Mouse (Mus musculus) layer of hippocampus, adult 18-20 months (tissue): Measurements from ENCODE around the gene Btn2a2. TPM values are rescaled to one million over a fixed set of nuclear protein-coding genes. Genes with fewer than 3 reads are reported as not detected.

Experiments used
- DNase-seq, 2 experiments: peaks; one replicate each; pipeline ENCODE4 v3.0.0; 2022; ENCODE audit warnings: low spot score in 2 of 2
- long read RNA-seq: library from polyadenylated mRNA; stranded (forward); transcript quantifications from one replicate; pipeline ENCODE4 v2.0.0, GENCODE M21; 2021
- total RNA-seq, 2 experiments: library from RNA; stranded (reverse); gene quantifications; 2 replicates each; pipeline ENCODE4 v1.2.3; 2021

Gene Btn2a2
- 1 to 10 TPM in 1 of 2 experiments, under 1 TPM in 1; 0.91 to 1.4 TPM for total RNA-seq
- long read RNA-seq: 0 reads

DNA sequence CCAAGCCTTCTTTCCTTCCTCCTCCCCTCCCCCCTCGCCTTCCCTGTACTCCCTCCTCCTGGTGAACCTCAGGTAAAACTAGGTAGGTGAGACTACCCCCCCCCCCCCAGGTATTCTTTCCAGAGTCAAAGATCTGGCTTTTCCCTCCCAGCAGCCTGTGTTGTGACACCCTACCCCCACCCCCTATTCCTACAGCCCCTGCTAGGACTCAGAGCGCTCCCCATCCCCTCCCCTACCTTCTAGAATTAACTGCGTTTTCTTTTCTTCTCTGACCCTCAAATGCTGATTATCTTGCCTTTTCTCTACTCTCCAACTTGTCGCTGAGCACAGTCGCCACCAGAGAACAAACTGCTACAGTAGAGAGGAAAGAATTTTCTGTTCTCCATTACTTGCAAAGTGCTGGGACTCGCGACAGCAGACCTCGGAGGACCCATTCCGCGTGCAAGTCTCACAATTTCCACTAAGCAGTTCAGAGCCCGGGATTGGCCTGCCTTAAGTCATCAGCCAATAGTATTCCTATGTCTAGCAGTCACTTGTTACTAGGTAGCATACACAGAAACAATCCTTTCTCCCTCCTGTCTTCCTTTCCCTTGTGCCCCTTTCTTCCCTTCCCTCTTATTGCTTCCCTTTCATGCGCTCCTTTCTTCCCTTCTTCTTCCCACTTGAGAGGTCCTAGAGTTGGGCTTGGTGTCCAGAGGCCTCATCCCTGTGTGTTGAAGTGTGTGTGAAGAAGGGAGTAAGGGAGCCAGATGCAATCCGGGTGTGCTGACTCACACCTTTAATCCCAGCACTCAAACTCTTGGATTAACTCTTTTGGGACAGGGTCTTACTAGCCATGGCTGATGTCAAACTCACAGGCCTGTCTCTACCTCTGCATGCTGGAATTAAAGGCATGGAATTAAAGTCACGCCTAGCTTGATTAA, at the start of gene Btn2a2:
Gene Btn2a2, minus strand, starts transcription at position 458 of the 923 bp plus-strand sequence.
- peak; percentile 60 to 88 for DNase-seq

GRCm38 (mm10) chr13:23538249-23538648, 49.6 kb upstream of the Btn2a2 start:
- no peak for DNase-seq

DNA sequence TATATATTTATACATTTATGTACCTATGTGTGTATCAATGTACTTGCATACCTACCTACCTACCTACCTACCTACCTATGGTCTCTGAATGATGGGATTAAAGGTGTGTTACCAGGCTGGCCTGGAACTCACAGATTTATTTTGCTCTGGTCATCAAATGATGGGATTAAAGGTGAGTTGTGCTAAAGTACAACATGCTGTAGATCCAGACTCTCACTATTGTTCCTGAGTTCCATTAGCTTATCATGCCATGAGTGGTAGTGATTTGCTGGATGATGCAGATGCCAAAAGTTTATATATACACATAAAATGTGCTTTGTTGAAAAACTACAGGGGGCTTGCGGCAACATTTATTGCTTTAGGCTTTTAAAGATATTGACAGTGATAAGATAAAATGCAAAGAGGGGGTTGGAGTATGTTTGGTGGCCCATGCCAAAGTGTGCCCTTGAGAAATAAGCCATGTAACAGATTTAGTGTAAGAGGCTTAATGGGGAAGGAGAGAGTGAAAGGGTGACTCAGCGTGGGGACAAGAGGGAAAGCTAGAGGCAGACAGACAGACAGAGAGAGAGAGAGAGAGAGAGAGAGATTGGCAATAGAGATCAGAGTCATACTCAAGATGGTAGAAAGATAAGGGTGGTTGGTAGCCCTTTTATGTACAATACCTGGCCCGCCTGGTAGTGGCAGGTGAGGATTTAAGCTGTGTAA, 48.5 kb upstream of the Btn2a2 start:
- no peak for DNase-seq

- DNase-seq: no peak
These were observed 47.6 kb upstream of the Btn2a2 start for GRCm38 (mm10) chr13:23536076-23536822.

DNA sequence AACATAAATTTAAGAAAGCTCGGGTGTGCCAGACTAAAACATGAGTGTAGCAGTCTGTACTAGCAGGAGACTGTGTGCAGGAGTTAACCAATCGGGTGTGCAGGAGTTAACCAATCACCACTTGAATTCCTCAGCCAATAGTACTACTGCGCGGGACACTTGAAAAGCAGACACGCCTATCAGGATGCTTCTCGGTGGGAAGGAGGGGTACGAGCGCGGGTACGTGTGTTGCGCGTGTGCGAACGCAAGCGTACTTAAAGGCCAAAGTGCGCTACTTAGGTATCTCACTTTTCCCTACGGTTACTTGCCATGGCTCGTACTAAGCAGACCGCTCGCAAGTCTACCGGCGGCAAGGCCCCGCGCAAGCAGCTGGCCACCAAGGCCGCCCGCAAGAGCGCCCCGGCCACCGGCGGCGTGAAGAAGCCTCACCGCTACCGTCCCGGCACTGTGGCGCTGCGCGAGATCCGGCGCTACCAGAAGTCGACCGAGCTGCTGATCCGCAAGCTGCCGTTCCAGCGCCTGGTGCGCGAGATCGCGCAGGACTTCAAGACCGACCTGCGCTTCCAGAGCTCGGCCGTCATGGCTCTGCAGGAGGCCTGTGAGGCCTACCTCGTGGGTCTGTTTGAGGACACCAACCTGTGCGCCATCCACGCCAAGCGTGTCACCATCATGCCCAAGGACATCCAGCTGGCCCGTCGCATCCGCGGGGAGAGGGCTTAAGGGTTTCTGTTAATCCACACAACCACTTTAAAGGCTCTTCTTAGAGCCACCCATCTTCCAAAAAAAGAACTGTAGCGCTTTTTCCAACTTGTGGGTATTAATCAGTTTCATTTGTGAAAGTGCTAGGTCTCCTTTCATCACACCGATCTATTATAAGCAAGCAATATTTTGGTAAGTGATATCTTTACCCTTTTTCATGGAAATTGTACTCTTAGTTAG, 46.7 kb upstream of the Btn2a2 start, which contains the start of gene Hist1h3g:
Gene Hist1h3g, plus strand, starts transcription at position 286 of the 939 bp plus-strand sequence.
- peak; percentile 89 to 96 for DNase-seq

DNA sequence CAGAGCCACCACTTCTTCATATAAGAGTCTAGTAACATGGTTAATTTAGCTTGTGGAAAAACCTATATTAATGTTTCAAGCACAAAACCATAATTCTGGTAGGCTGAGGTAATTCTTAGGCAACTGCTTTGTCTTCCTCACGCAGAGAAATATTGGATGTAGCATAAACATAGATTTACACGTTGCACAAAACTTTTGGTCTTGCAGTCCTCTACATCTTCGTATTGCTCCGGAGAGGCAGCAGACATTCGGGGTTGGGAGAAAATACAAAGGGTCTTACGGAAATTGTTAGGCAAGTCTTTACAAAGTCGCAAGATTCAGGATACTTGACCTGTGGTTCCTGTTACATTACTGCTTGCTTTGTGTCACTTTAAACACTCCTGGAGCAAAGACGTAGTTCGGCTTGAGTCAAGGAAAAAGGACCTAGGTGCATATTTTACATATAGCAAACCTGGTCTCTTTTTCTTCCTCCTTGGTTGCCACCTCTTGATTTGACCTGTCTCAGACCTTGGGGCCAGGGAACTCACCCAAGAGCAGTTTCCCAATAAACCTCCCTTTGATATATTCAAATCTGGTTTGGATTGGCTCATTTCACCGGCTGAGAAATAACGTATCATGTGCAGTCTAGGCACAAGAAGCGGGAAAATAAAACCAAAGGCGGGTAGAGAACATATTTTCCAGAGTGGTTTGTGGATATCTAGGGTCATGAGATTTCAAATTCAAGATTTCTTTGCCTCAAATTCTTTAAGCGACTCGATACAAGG, 45.9 kb upstream of the Btn2a2 start:
- no peak for DNase-seq

GRCm38 (mm10) chr13:23533560-23534367, 45.1 kb upstream of the Btn2a2 start, which contains the start of gene Hist1h2af:
Gene Hist1h2af, plus strand, starts transcription at chr13:23533906.
- DNase-seq: peak; percentile 69 to 85

GRCm38 (mm10) chr13:23532262-23533075, 43.8 kb upstream of the Btn2a2 start:
- DNase-seq: no peak

- peak; percentile 97 to 99 for DNase-seq
These were observed 42.5 kb upstream of the Btn2a2 start, which contains the start of gene Hist1h4h for GRCm38 (mm10) chr13:23530901-23531875. Gene Hist1h4h, plus strand, starts transcription at chr13:23531050.

DNA sequence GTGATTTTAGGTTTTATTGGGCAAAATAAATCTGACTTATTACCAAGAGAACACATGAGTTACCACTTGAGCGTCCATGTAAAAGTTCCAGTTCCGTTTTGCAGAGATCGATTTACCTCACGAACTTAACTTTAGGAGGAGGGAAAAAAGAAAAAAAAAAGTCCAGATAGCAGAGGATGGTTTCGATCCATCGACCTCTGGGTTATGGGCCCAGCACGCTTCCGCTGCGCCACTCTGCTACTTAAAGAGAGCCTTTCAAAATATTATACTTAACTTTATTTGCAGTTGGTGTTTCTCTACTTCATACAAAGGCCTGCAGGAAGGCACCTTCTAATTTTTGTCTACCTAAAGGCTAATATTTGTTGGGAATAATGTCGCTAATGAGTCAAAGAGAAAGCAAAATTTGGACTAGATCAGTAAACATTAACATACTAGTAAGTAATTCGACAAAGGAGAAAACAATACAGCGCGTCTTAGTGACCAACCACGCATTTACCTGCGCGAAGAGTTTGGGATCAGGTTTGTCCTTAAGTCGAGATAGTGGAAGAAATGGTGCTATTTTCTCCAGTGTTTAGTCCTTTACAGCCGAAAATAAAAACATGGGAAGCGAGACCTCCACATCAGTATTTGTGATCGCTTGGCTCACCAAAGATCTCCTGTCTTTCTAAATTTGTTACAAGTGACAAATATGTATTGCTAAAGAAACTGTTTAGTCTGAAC, 41.7 kb upstream of the Btn2a2 start:
- DNase-seq: peak; percentile 62 to 90

GRCm38 (mm10) chr13:23529480-23530165, 41.0 kb upstream of the Btn2a2 start:
- DNase-seq: no peak

DNA sequence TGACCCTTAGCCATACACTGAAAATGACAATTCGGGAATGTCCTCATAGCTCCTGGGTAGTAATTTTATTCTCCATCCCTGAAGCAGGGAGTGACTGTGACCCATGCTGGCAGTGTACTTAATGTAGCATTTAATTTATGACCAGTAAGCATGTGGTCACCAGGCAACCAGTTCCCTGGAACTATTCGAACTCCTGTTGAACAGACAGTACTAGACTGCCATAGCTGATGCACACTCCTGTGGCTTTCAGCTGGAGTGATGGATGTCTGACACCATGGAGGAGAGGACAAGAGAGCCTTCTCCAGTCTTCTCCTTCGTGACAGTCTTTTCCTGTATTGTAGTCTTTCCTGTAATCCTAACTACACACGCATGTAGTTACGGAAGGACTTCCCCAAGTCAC, 40.3 kb upstream of the Btn2a2 start:
- DNase-seq: no peak

- peak; percentile 87 to 97 for DNase-seq
These were observed 37.7 kb upstream of the Btn2a2 start for GRCm38 (mm10) chr13:23526312-23526711.

GRCm38 (mm10) chr13:23525901-23526300, 37.2 kb upstream of the Btn2a2 start:
- no peak for DNase-seq

DNA sequence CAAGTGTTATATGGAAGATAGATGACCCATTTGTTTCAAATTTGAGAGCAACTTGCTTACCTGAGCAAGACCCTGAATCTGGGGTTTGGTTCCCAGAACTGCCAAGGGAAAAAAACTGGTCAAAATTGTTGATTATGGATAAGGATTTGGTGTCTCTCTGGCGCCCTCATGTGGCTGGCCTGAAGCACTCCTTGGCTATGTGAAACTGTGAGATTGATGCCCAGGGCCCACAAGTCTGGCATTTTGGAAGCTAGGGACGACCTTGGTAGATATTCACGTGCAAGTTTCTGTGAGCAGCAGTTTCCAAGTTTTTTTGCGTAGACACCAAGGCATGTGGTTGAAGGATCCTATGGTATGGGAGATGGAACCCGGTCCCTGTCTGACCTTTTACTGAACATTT, 36.0 kb upstream of the Btn2a2 start:
- DNase-seq: peak; percentile 66 to 78
